Mouse (Mus musculus): ENCODE data around the gene Armc7. TPM values are rescaled to one million over a fixed set of nuclear protein-coding genes. Genes with fewer than 3 reads are reported as not detected.

Armc7 gene
- polyA plus RNA-seq, 1 experiment from 2014 or later = 9.0 TPM

DNA sequence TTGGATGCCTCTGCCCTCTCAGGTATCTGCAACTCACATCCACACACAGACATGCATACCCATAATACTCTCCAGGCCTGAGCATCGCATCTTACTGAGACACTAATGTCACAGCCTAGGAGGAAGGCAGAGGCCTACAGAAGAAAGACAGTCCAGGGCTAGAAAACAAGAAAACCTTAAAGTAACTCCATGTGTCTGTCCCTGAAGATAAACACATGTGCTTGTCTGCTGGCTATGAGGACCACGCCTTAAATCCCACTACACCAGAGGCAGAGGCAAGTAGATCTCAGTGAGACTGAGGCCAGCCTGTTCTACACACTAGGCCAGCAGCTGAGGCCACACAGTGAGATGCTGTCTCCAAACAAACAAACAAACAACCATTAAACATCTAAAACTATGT lies 35.7 kb downstream of the Armc7 start:
- H3K27ac ChIP-seq (ENCODE audit: low read depth, low read length) = no peak overlapping the region
- WGBS = 76% methylated on average over 2 of the region's 2 CpGs
- peak overlapping the region; percentile 100 for H3K4me3 ChIP-seq (ENCODE audit: low read depth, low read length)
- no peaks in the 10 kb centered on the region for H3K27me3 ChIP-seq (ENCODE audit: control insufficient read depth, insufficient read depth, low read length)
- no peaks in the 10 kb centered on the region for H3K36me3 ChIP-seq (ENCODE audit: control insufficient read depth, insufficient read depth, low read length)
- peak overlapping the region; percentile 99; the same call in 1 of the 2 replicates for H3K9ac ChIP-seq (ENCODE audit: low read depth, low read length)
- peak overlapping the region; percentile 88 for H3K4me2 ChIP-seq (replicated peaks; ENCODE audit: low read depth, low read length)
- H3K4me1 ChIP-seq (replicated peaks; ENCODE audit: control insufficient read depth, insufficient read depth, low read length) = peaks cover 18% of the 10 kb centered on the region; the same call in 1 of the 2 replicates
- ATAC-seq (ENCODE audit: low FRiP score) = no peak
- H3K9me3 ChIP-seq (ENCODE audit: control insufficient read depth, low read length) = no peaks in the 10 kb centered on the region
- no peak for DNase-seq (ENCODE audit: low spot score)

DNA sequence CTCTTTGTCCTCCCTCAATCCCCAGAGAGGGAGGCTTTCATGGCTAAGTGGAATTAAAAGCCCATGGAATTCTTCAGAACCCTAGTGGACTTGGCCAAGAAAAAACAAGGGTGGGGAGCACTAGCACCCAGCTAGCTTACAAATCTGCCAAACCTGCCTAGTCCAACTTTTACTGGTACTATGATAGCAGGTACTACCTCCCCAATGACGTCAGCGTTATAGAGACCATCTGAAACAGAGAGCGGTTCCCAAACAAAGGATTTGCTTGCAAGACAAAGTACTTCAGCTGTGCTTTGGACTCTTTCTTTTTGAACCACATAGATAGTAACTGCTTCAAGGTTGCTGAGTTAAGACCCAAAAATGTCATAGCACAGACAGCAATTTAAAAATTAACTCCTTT lies 36.5 kb downstream of the Armc7 start:
- ATAC-seq (ENCODE audit: low FRiP score) (no peak), DNase-seq (ENCODE audit: low spot score) (peak; percentile 34)
- H3K9ac ChIP-seq (ENCODE audit: low read depth, low read length) = peak overlapping the region; percentile 99
- no peaks in the 10 kb centered on the region for H3K36me3 ChIP-seq (ENCODE audit: control insufficient read depth, insufficient read depth, low read length)
- peaks cover 18% of the 10 kb centered on the region; the same call in 1 of the 2 replicates for H3K4me1 ChIP-seq (replicated peaks; ENCODE audit: control insufficient read depth, insufficient read depth, low read length)
- H3K27me3 ChIP-seq (ENCODE audit: control insufficient read depth, insufficient read depth, low read length) = no peaks in the 10 kb centered on the region
- H3K4me3 ChIP-seq (ENCODE audit: low read depth, low read length) = peak overlapping the region; percentile 100
- H3K4me2 ChIP-seq (replicated peaks; ENCODE audit: low read depth, low read length) = peak overlapping the region; percentile 88
- 45% methylated on average over 3 of the region's 3 CpGs for WGBS
- peak overlapping the region; percentile 80; the same call in 1 of the 2 replicates for H3K27ac ChIP-seq (ENCODE audit: low read depth, low read length)
- no peaks in the 10 kb centered on the region for H3K9me3 ChIP-seq (ENCODE audit: control insufficient read depth, low read length)

DNA sequence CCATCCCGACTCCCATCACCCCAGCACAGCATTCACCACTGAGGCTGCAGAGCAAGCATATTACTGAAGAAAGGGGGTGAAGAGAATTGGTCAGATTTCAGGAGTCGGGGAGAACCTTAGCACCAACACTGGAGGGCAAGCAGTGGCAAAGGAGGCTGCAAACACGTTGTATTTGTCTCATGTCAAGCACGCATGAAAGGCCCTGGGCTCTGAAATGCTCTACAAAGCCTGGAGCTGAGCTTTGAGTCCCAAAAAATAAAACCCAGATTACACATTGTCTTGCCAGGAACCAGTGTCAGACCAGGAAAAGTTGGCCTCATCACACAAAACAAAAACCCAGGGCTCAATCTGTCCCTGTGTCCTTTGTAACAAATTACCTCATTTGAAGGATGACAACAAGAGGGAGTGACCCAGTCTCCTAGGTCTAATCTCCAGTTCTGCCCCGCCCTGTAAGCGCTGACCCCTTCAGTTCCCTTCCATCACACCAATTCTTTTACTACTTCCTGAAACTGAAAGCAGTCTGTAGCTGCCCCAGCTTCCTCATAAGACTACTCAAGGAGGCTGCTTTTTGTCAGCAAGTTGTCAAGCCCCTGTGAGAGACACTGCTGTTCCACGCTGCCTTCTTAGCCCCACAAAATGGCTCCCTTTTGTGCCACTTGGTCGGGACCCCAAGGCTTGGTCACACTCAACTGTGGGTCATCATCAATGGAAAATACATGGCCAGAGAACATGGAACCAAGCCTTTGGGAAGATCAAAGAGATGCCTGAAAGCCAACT lies 37.1 kb downstream of the Armc7 start:
- ATAC-seq (ENCODE audit: low FRiP score) = no peak
- WGBS = 27% methylated on average over 8 of the region's 8 CpGs
- H3K4me3 ChIP-seq (ENCODE audit: low read depth, low read length) = peak overlapping the region; percentile 100
- peaks cover 18% of the 10 kb centered on the region; the same call in 1 of the 2 replicates for H3K4me1 ChIP-seq (replicated peaks; ENCODE audit: control insufficient read depth, insufficient read depth, low read length)
- H3K9ac ChIP-seq (ENCODE audit: low read depth, low read length) = peak overlapping the region; percentile 99
- H3K27ac ChIP-seq (ENCODE audit: low read depth, low read length) = peak overlapping the region; percentile 80
- H3K27me3 ChIP-seq (ENCODE audit: control insufficient read depth, insufficient read depth, low read length) = no peaks in the 10 kb centered on the region
- no peaks in the 10 kb centered on the region for H3K9me3 ChIP-seq (ENCODE audit: control insufficient read depth, low read length)
- no peaks in the 10 kb centered on the region for H3K36me3 ChIP-seq (ENCODE audit: control insufficient read depth, insufficient read depth, low read length)
- H3K4me2 ChIP-seq (replicated peaks; ENCODE audit: low read depth, low read length) = peak overlapping the region; percentile 88
- peak; percentile 36 for DNase-seq (ENCODE audit: low spot score)

DNA sequence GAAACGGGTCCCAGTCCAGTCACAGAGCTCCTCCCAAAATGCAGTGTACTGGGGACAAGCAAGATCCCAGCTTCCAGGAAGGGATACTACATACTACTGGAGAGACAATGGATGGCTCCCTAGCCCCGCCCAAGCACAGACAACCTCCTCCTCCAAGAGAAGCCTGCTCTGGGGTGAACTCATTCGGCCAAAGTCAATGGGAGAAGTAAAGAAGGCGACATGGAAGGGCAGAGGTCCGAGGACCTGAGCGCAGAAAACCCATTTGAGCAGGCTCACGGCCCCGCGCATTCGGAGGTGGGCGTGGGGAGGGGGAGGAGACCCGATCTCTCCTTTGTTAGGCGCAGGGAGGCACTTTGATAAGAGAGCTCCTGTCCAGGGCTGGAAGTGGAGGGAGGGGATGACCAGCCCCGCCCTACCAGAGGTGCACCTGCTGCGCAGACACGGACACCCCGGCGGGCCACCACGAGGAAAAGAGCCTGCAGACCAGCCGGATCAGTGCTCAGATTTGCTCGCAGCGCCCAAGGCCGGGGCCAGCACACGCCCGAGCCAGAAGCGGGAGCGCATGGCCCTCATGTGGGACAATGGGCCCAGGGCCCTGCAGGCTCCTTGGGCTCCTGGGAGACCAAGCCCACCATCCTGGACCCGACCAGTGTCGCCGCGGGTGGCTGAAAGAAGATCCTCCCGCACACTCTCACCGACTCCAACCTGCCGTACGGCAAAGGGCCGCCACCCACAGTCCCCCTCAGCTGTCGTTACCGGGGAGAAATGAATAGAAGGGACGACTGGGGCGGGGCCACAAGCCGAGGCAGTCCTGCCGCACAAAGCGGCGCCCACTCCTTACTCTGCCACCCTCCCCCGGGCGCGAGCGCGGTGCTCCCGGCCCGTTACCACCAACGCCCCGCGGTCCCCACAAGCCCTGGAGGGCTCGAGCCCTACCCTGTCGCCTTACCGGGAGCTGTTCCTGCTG lies 38.1 kb downstream of the Armc7 start:
- Histone ChIP-seq H3K4me3 (ENCODE audit: low read depth, low read length) (peak overlapping the region; percentile 100), H3K4me1 (replicated peaks; ENCODE audit: control insufficient read depth, insufficient read depth, low read length) (peaks cover 18% of the 10 kb centered on the region; the same call in 1 of the 2 replicates), H3K27me3 (ENCODE audit: control insufficient read depth, insufficient read depth, low read length) (no peaks in the 10 kb centered on the region), H3K9me3 (ENCODE audit: control insufficient read depth, low read length) (no peaks in the 10 kb centered on the region), H3K27ac (ENCODE audit: low read depth, low read length) (peak overlapping the region; percentile 80), H3K36me3 (ENCODE audit: control insufficient read depth, insufficient read depth, low read length) (no peaks in the 10 kb centered on the region), H3K4me2 (replicated peaks; ENCODE audit: low read depth, low read length) (peak overlapping the region; percentile 88), H3K9ac (ENCODE audit: low read depth, low read length) (peak overlapping the region; percentile 99)
- DNase-seq (ENCODE audit: low spot score) (peak; percentile 69), ATAC-seq (ENCODE audit: low FRiP score) (peak; percentile 50)
- WGBS = under 1% methylated on average over 57 of the region's 57 CpGs

- H3K27ac ChIP-seq (ENCODE audit: low read depth, low read length) = peak within 1 kb of the TSS; percentile 80
- H3K4me3 ChIP-seq (ENCODE audit: low read depth, low read length) = peak within 1 kb of the TSS; percentile 100
- H3K4me1 ChIP-seq (replicated peaks; ENCODE audit: control insufficient read depth, insufficient read depth, low read length) = peaks cover 18% of the 10 kb centered on the region; the same call in 1 of the 2 replicates
- H3K4me2 ChIP-seq (replicated peaks; ENCODE audit: low read depth, low read length) = peak within 1 kb of the TSS; percentile 88
- H3K9me3 ChIP-seq (ENCODE audit: control insufficient read depth, low read length) = no peaks in the 10 kb centered on the region
- H3K9ac ChIP-seq (ENCODE audit: low read depth, low read length) = peak within 1 kb of the TSS; percentile 99
- WGBS = 0% methylated on average over 23 of the region's 24 CpGs
- H3K27me3 ChIP-seq (ENCODE audit: control insufficient read depth, insufficient read depth, low read length) = no peaks in the 10 kb centered on the region
- peak; percentile 97 for ATAC-seq (ENCODE audit: low FRiP score)
- H3K36me3 ChIP-seq (ENCODE audit: control insufficient read depth, insufficient read depth, low read length) = no peaks in the 10 kb centered on the region
- DNase-seq (ENCODE audit: low spot score) = peak; percentile 96
Observed at GRCm38 (mm10) chr11:115514238-115514663, 38.8 kb downstream of the Armc7 start, which contains the start of gene Jpt1. Jpt1 (minus strand) TSS chr11:115514387.

DNA sequence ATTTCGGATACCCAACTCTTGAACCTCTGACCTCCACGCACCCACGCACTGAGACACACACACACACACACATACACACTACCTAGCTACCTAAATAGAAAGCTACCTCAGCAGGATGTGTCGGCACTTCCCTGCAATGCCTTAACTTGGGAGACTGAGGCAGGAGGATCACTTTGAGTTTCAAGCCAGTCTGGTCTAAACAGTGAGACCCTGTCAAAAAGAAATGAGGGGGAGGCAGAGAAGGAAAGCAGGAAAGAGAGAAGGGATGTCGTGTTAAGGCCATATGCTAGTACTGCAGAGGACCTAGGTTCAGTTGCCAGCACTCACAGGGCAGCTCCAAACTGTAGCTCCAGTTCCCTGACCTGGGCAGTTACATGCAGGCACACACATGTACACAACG lies 39.6 kb downstream of the Armc7 start:
- ATAC-seq (ENCODE audit: low FRiP score) = no peak
- Histone ChIP-seq H3K27ac (ENCODE audit: low read depth, low read length) (no peak overlapping the region), H3K4me1 (replicated peaks; ENCODE audit: control insufficient read depth, insufficient read depth, low read length) (peaks cover 16% of the 10 kb centered on the region; the same call in 1 of the 2 replicates), H3K27me3 (ENCODE audit: control insufficient read depth, insufficient read depth, low read length) (no peaks in the 10 kb centered on the region), H3K4me2 (replicated peaks; ENCODE audit: low read depth, low read length) (no peak overlapping the region), H3K4me3 (ENCODE audit: low read depth, low read length) (no peak overlapping the region), H3K36me3 (ENCODE audit: control insufficient read depth, insufficient read depth, low read length) (no peaks in the 10 kb centered on the region), H3K9ac (ENCODE audit: low read depth, low read length) (no peak overlapping the region), H3K9me3 (ENCODE audit: control insufficient read depth, low read length) (no peaks in the 10 kb centered on the region)
- no peak for DNase-seq (ENCODE audit: low spot score)
- 72% methylated on average over 6 of the region's 6 CpGs for WGBS

DNA sequence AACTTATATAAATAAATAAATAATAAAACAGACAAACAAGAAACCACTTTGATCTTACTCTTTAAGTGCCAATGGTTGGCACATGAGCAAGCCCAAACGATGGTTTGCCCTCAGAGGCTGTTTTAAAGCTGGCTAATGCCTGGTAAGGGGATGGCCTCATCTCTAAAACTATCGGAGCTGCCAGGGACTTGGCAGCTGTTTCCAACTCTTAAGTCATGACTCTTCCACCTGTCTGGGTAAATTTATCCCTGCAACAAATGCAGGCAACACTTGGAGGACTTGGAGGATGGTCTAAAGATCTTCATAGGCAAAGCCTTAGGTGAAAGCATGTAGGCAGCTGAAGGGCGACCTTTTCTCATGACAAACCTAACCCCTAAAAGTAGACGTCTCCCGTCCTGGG lies 41.5 kb downstream of the Armc7 start:
- no peaks in the 10 kb centered on the region for H3K36me3 ChIP-seq (ENCODE audit: control insufficient read depth, insufficient read depth, low read length)
- no peaks in the 10 kb centered on the region for H3K27me3 ChIP-seq (ENCODE audit: control insufficient read depth, insufficient read depth, low read length)
- H3K9ac ChIP-seq (ENCODE audit: low read depth, low read length) = no peak overlapping the region
- H3K4me1 ChIP-seq (replicated peaks; ENCODE audit: control insufficient read depth, insufficient read depth, low read length) = no peaks in the 10 kb centered on the region
- ATAC-seq (ENCODE audit: low FRiP score) (no peak), DNase-seq (ENCODE audit: low spot score) (no peak)
- WGBS = 85% methylated on average over 5 of the region's 5 CpGs
- no peaks in the 10 kb centered on the region for H3K9me3 ChIP-seq (ENCODE audit: control insufficient read depth, low read length)
- H3K27ac ChIP-seq (ENCODE audit: low read depth, low read length) = no peak overlapping the region
- H3K4me2 ChIP-seq (replicated peaks; ENCODE audit: low read depth, low read length) = no peak overlapping the region
- no peak overlapping the region for H3K4me3 ChIP-seq (ENCODE audit: low read depth, low read length)

- WGBS = 78% methylated on average over 9 of the region's 9 CpGs
- Histone ChIP-seq H3K9ac (ENCODE audit: low read depth, low read length) (no peak overlapping the region), H3K36me3 (ENCODE audit: control insufficient read depth, insufficient read depth, low read length) (0 out of 2 replicates have a peak, but pooled peaks cover 2% of the 10 kb centered on the region), H3K4me3 (ENCODE audit: low read depth, low read length) (no peak overlapping the region), H3K4me1 (replicated peaks; ENCODE audit: control insufficient read depth, insufficient read depth, low read length) (no peaks in the 10 kb centered on the region), H3K9me3 (ENCODE audit: control insufficient read depth, low read length) (no peaks in the 10 kb centered on the region), H3K27me3 (ENCODE audit: control insufficient read depth, insufficient read depth, low read length) (no peaks in the 10 kb centered on the region), H3K27ac (ENCODE audit: low read depth, low read length) (no peak overlapping the region), H3K4me2 (replicated peaks; ENCODE audit: low read depth, low read length) (no peak overlapping the region)
- ATAC-seq (ENCODE audit: low FRiP score) (no peak), DNase-seq (ENCODE audit: low spot score) (no peak)
Observed at GRCm38 (mm10) chr11:115518693-115519092, 43.2 kb downstream of the Armc7 start.

Measured in hindbrain, embryonic 11.5 days (tissue).